Mouse (Mus musculus): ENCODE measurements around the gene Myo1d. TPM values are rescaled to one million over a fixed set of nuclear protein-coding genes. Genes with fewer than 3 reads are reported as not detected.

The Myo1d gene
- polyA plus RNA-seq, 1 experiment from 2014 or later, result 9.3 TPM

DNA sequence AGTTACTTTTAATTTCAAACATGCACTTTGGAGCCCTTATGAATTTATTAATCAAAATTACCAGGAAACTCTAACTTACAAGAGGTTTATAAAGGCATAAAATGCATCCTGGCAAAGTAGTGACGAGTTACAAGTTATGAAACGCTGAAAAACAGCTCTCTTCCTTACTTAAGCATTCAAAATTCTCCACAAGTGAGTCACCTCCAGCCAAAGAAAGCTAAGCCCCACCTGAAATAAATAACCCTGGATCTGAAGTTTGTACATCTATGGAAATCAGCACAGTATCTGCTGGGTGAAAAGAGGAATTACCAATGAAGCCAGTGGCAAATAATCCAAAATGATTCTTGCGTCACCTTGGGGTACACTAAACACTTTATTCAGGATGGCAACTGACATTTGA, 20.8 kb downstream of the Myo1d start:
- ATAC-seq (replicated peaks; ENCODE audit: low FRiP score) (no peak), DNase-seq (ENCODE audit: low spot score) (no peak)
- H3K9me3 ChIP-seq (ENCODE audit: control insufficient read depth, low read length), result no peaks in the 10 kb centered on the region
- no peak overlapping the region for H3K4me3 ChIP-seq (ENCODE audit: low read depth, low read length)
- no peak overlapping the region for H3K9ac ChIP-seq (ENCODE audit: low read depth, low read length)
- H3K27ac ChIP-seq (ENCODE audit: low read depth, low read length), result no peak overlapping the region
- H3K4me1 ChIP-seq (replicated peaks; ENCODE audit: control insufficient read depth, insufficient read depth, low read length), result no peaks in the 10 kb centered on the region
- H3K4me2 ChIP-seq, result no peak overlapping the region
- no peaks in the 10 kb centered on the region for H3K36me3 ChIP-seq (ENCODE audit: control insufficient read depth, insufficient read depth, low read length)
- WGBS, result 82% methylated on average over 3 of the region's 3 CpGs
- no peaks in the 10 kb centered on the region for H3K27me3 ChIP-seq (replicated peaks; ENCODE audit: control insufficient read depth, insufficient read depth, low read length)

DNA sequence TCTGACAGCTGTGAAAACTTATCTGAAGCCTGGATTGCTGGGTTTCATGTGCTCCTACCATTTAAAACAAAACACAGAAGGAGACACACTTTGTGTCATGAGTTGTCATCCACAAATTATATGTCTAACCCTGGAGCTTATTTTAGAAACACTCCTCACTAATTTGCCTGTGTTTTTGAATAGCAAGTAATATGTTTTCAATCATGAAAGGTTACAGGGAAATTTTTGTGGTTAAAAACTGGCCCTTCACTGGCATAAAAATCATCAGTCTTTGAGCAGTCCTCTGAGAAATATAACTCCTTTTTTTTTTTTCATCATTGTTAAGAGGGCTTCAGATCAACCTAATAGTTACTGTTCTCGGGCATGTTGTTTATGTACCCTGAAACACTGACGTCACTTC, 25.6 kb downstream of the Myo1d start:
- Histone ChIP-seq H3K4me3 (ENCODE audit: low read depth, low read length) (no peak overlapping the region), H3K27ac (ENCODE audit: low read depth, low read length) (no peak overlapping the region), H3K4me1 (replicated peaks; ENCODE audit: control insufficient read depth, insufficient read depth, low read length) (no peaks in the 10 kb centered on the region), H3K9ac (ENCODE audit: low read depth, low read length) (no peak overlapping the region), H3K9me3 (ENCODE audit: control insufficient read depth, low read length) (no peaks in the 10 kb centered on the region), H3K36me3 (ENCODE audit: control insufficient read depth, insufficient read depth, low read length) (no peaks in the 10 kb centered on the region), H3K4me2 (no peak overlapping the region), H3K27me3 (replicated peaks; ENCODE audit: control insufficient read depth, insufficient read depth, low read length) (no peaks in the 10 kb centered on the region)
- ATAC-seq (replicated peaks; ENCODE audit: low FRiP score) (no peak), DNase-seq (ENCODE audit: low spot score) (no peak)
- WGBS, result 64% methylated on average over 2 of the region's 2 CpGs

- Histone ChIP-seq H3K27ac (ENCODE audit: low read depth, low read length) (no peak overlapping the region), H3K4me2 (no peak overlapping the region), H3K9me3 (ENCODE audit: control insufficient read depth, low read length) (no peaks in the 10 kb centered on the region), H3K27me3 (replicated peaks; ENCODE audit: control insufficient read depth, insufficient read depth, low read length) (no peaks in the 10 kb centered on the region), H3K4me1 (replicated peaks; ENCODE audit: control insufficient read depth, insufficient read depth, low read length) (no peaks in the 10 kb centered on the region), H3K36me3 (ENCODE audit: control insufficient read depth, insufficient read depth, low read length) (no peaks in the 10 kb centered on the region), H3K4me3 (ENCODE audit: low read depth, low read length) (no peak overlapping the region), H3K9ac (ENCODE audit: low read depth, low read length) (no peak overlapping the region)
- DNase-seq (ENCODE audit: low spot score), result no peak
- WGBS, result 74% methylated on average over 1 of the region's 1 CpGs
- ATAC-seq (replicated peaks; ENCODE audit: low FRiP score), result no peak
Observed at GRCm38 (mm10) chr11:80751168-80751567, 28.7 kb downstream of the Myo1d start.

- no peak overlapping the region for H3K4me2 ChIP-seq
- no peak for DNase-seq (ENCODE audit: low spot score)
- ATAC-seq (replicated peaks; ENCODE audit: low FRiP score), result no peak
- no peaks in the 10 kb centered on the region for H3K36me3 ChIP-seq (ENCODE audit: control insufficient read depth, insufficient read depth, low read length)
- H3K4me3 ChIP-seq (ENCODE audit: low read depth, low read length), result no peak overlapping the region
- H3K9me3 ChIP-seq (ENCODE audit: control insufficient read depth, low read length), result no peaks in the 10 kb centered on the region
- H3K4me1 ChIP-seq (replicated peaks; ENCODE audit: control insufficient read depth, insufficient read depth, low read length), result no peaks in the 10 kb centered on the region
- 88% methylated on average over 1 of the region's 1 CpGs for WGBS
- H3K27me3 ChIP-seq (replicated peaks; ENCODE audit: control insufficient read depth, insufficient read depth, low read length), result no peaks in the 10 kb centered on the region
- H3K27ac ChIP-seq (ENCODE audit: low read depth, low read length), result no peak overlapping the region
- no peak overlapping the region for H3K9ac ChIP-seq (ENCODE audit: low read depth, low read length)
Observed at GRCm38 (mm10) chr11:80749187-80749586, 30.6 kb downstream of the Myo1d start.

DNA sequence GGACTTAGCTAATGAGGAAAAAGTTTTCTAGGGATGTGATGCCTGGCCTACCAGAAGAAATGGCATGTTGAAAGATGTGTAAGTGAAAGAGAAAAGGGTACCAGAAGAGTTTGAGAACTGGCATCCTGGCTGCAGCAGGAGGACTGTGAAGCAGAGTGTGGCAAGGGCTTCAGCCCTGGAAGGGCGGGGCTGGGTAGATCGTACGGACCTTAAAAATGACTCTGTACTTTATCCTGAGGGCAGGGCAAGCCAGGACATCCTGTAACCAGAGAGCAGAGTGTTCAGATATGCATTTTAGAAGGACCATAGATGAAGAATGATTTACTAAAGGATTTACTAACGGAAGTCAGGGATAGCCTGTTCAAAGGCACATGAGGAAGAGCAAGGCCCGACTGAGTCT, 34.4 kb downstream of the Myo1d start:
- no peak overlapping the region for H3K9ac ChIP-seq (ENCODE audit: low read depth, low read length)
- no peaks in the 10 kb centered on the region for H3K4me1 ChIP-seq (replicated peaks; ENCODE audit: control insufficient read depth, insufficient read depth, low read length)
- H3K9me3 ChIP-seq (ENCODE audit: control insufficient read depth, low read length), result no peaks in the 10 kb centered on the region
- H3K27me3 ChIP-seq (replicated peaks; ENCODE audit: control insufficient read depth, insufficient read depth, low read length), result no peaks in the 10 kb centered on the region
- 83% methylated on average over 5 of the region's 5 CpGs for WGBS
- no peak overlapping the region for H3K4me2 ChIP-seq
- H3K4me3 ChIP-seq (ENCODE audit: low read depth, low read length), result no peak overlapping the region
- H3K27ac ChIP-seq (ENCODE audit: low read depth, low read length), result no peak overlapping the region
- ATAC-seq (replicated peaks; ENCODE audit: low FRiP score) (no peak), DNase-seq (ENCODE audit: low spot score) (no peak)
- H3K36me3 ChIP-seq (ENCODE audit: control insufficient read depth, insufficient read depth, low read length), result no peaks in the 10 kb centered on the region

GRCm38 (mm10) chr11:80743823-80744410, 35.9 kb downstream of the Myo1d start:
- no peak for DNase-seq (ENCODE audit: low spot score)
- H3K9ac ChIP-seq (ENCODE audit: low read depth, low read length), result no peak overlapping the region
- H3K9me3 ChIP-seq (ENCODE audit: control insufficient read depth, low read length), result no peaks in the 10 kb centered on the region
- ATAC-seq (replicated peaks; ENCODE audit: low FRiP score), result no peak
- no peak overlapping the region for H3K27ac ChIP-seq (ENCODE audit: low read depth, low read length)
- WGBS, result 76% methylated on average over 4 of the region's 4 CpGs
- H3K4me2 ChIP-seq, result no peak overlapping the region
- no peaks in the 10 kb centered on the region for H3K27me3 ChIP-seq (replicated peaks; ENCODE audit: control insufficient read depth, insufficient read depth, low read length)
- H3K36me3 ChIP-seq (ENCODE audit: control insufficient read depth, insufficient read depth, low read length), result no peaks in the 10 kb centered on the region
- no peaks in the 10 kb centered on the region for H3K4me1 ChIP-seq (replicated peaks; ENCODE audit: control insufficient read depth, insufficient read depth, low read length)
- no peak overlapping the region for H3K4me3 ChIP-seq (ENCODE audit: low read depth, low read length)

- Histone ChIP-seq H3K9ac (ENCODE audit: low read depth, low read length) (no peak overlapping the region), H3K27ac (ENCODE audit: low read depth, low read length) (no peak overlapping the region), H3K4me1 (replicated peaks; ENCODE audit: control insufficient read depth, insufficient read depth, low read length) (no peaks in the 10 kb centered on the region), H3K4me3 (ENCODE audit: low read depth, low read length) (no peak overlapping the region), H3K27me3 (replicated peaks; ENCODE audit: control insufficient read depth, insufficient read depth, low read length) (no peaks in the 10 kb centered on the region), H3K36me3 (ENCODE audit: control insufficient read depth, insufficient read depth, low read length) (no peaks in the 10 kb centered on the region), H3K4me2 (no peak overlapping the region), H3K9me3 (ENCODE audit: control insufficient read depth, low read length) (no peaks in the 10 kb centered on the region)
- no peak for DNase-seq (ENCODE audit: low spot score)
- 92% methylated on average over 4 of the region's 4 CpGs for WGBS
- no peak for ATAC-seq (replicated peaks; ENCODE audit: low FRiP score)
Observed at GRCm38 (mm10) chr11:80742462-80742861, 37.4 kb downstream of the Myo1d start.

- DNase-seq (ENCODE audit: low spot score) (no peak), ATAC-seq (replicated peaks; ENCODE audit: low FRiP score) (no peak)
- Histone ChIP-seq H3K4me1 (replicated peaks; ENCODE audit: control insufficient read depth, insufficient read depth, low read length) (no peaks in the 10 kb centered on the region), H3K27ac (ENCODE audit: low read depth, low read length) (no peak overlapping the region), H3K9me3 (ENCODE audit: control insufficient read depth, low read length) (no peaks in the 10 kb centered on the region), H3K4me3 (ENCODE audit: low read depth, low read length) (no peak overlapping the region), H3K27me3 (replicated peaks; ENCODE audit: control insufficient read depth, insufficient read depth, low read length) (no peaks in the 10 kb centered on the region), H3K9ac (ENCODE audit: low read depth, low read length) (no peak overlapping the region), H3K4me2 (no peak overlapping the region), H3K36me3 (ENCODE audit: control insufficient read depth, insufficient read depth, low read length) (no peaks in the 10 kb centered on the region)
- WGBS, result 72% methylated on average over 2 of the region's 2 CpGs
Observed at GRCm38 (mm10) chr11:80734771-80735170, 45.1 kb downstream of the Myo1d start.

GRCm38 (mm10) chr11:80724701-80725100, 55.1 kb downstream of the Myo1d start:
- Histone ChIP-seq H3K27me3 (replicated peaks; ENCODE audit: control insufficient read depth, insufficient read depth, low read length) (no peaks in the 10 kb centered on the region), H3K27ac (ENCODE audit: low read depth, low read length) (no peak overlapping the region), H3K4me3 (ENCODE audit: low read depth, low read length) (no peak overlapping the region), H3K4me2 (no peak overlapping the region), H3K9me3 (ENCODE audit: control insufficient read depth, low read length) (no peaks in the 10 kb centered on the region), H3K4me1 (replicated peaks; ENCODE audit: control insufficient read depth, insufficient read depth, low read length) (no peaks in the 10 kb centered on the region), H3K9ac (ENCODE audit: low read depth, low read length) (no peak overlapping the region), H3K36me3 (ENCODE audit: control insufficient read depth, insufficient read depth, low read length) (no peaks in the 10 kb centered on the region)
- DNase-seq (ENCODE audit: low spot score), result no peak
- WGBS, result 86% methylated on average over 12 of the region's 12 CpGs
- ATAC-seq (replicated peaks; ENCODE audit: low FRiP score), result no peak

All from liver, embryonic 11.5 days (tissue).